Mouse (Mus musculus) adipocyte (in vitro differentiated cells): ENCODE measurements around the gene Cgnl1.
A peak's percentile ranks its signal among the peaks of the same experiment; 100 is the strongest.
"Not testable (repeated sequence)": the region's sequence is repeated elsewhere in the genome, so short reads cannot be mapped to it uniquely, and the experiment has no call there.

Experiments
- DNase-seq: peaks from one replicate; pipeline ENCODE4 v3.0.0-alpha.2; 2016; ENCODE audit warnings: low spot score

Cgnl1 gene

GRCm38 (mm10) chr9:71623871-71624569 lies 147.4 kb downstream of the Cgnl1 start:
- peak; percentile 51 for DNase-seq

- DNase-seq, result no peak
Measured at GRCm38 (mm10) chr9:71622593-71622992, 148.8 kb downstream of the Cgnl1 start.

GRCm38 (mm10) chr9:71621968-71622367 lies 149.4 kb downstream of the Cgnl1 start:
- DNase-seq, result no peak

- DNase-seq, result not testable (repeated sequence)
Measured at GRCm38 (mm10) chr9:71620116-71620515, 151.3 kb downstream of the Cgnl1 start.

GRCm38 (mm10) chr9:71617363-71617762 lies 154.0 kb downstream of the Cgnl1 start:
- peak; percentile 16 for DNase-seq

- peak; percentile 79 for DNase-seq
Measured at GRCm38 (mm10) chr9:71616185-71616584, 155.2 kb downstream of the Cgnl1 start.

GRCm38 (mm10) chr9:71614643-71615042 lies 156.8 kb downstream of the Cgnl1 start:
- peak; percentile 24 for DNase-seq

- DNase-seq, result peak; percentile 6
Measured at GRCm38 (mm10) chr9:71612981-71613380, 158.4 kb downstream of the Cgnl1 start.

GRCm38 (mm10) chr9:71611876-71612275 lies 159.5 kb downstream of the Cgnl1 start:
- peak; percentile 8 for DNase-seq

- no peak for DNase-seq
Measured at GRCm38 (mm10) chr9:71609010-71609409, 162.4 kb downstream of the Cgnl1 start.

GRCm38 (mm10) chr9:71606296-71607057 lies 164.9 kb downstream of the Cgnl1 start:
- no peak for DNase-seq

GRCm38 (mm10) chr9:71604914-71605635 lies 166.3 kb downstream of the Cgnl1 start:
- no peak for DNase-seq

GRCm38 (mm10) chr9:71599861-71600260 lies 171.5 kb downstream of the Cgnl1 start:
- DNase-seq, result no peak

GRCm38 (mm10) chr9:71596888-71597287 lies 174.5 kb downstream of the Cgnl1 start:
- no peak for DNase-seq

- no peak for DNase-seq
Measured at GRCm38 (mm10) chr9:71592577-71593285, 178.7 kb downstream of the Cgnl1 start.

GRCm38 (mm10) chr9:71591938-71592548 lies 179.4 kb downstream of the Cgnl1 start, which contains the start of gene Myzap:
Gene Myzap (minus strand): TSS chr9:71592360.
- DNase-seq, result no peak

GRCm38 (mm10) chr9:71591106-71591505 lies 180.3 kb downstream of the Cgnl1 start:
- DNase-seq, result no peak

GRCm38 (mm10) chr9:71589771-71590170 lies 181.6 kb downstream of the Cgnl1 start:
- DNase-seq, result no peak

GRCm38 (mm10) chr9:71588930-71589592 lies 182.3 kb downstream of the Cgnl1 start:
- DNase-seq, result no peak

GRCm38 (mm10) chr9:71586408-71586807 lies 185.0 kb downstream of the Cgnl1 start:
- DNase-seq, result no peak

GRCm38 (mm10) chr9:71582771-71583170 lies 188.6 kb downstream of the Cgnl1 start:
- DNase-seq, result no peak
